Mouse (Mus musculus): Measurements from ENCODE around the gene Ap5m1. TPM values are rescaled to one million over a fixed set of nuclear protein-coding genes. Genes with fewer than 3 reads are reported as not detected.
A peak's percentile ranks its signal among the peaks of the same experiment; 100 is the strongest.
"Not testable (repeated sequence)": the region's sequence is repeated elsewhere in the genome, so short reads cannot be mapped to it uniquely, and the experiment has no call there.

Ap5m1 gene
- polyA plus RNA-seq, 1 experiment from 2014 or later, result 23.4 TPM

DNA sequence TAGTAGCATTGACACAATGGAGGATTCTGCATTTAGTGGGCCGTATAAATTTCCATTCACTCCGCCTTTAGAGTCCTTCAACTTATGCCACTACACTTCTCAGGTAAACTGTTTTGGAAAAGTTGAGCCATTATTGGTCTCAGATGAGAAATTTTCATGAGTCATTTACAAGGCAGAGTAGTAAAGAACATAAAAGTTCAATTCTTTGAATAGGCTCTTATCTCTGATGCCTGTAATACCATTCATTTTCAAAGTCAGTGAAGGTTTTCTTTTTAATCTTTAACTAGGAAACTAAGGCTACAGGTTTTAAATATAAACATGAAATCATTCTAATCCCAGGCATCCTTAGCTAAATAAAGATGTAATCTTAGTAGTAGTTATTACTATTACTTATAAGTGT lies 12.9 kb downstream of the Ap5m1 start:
- 96% methylated on average over 2 of the region's 2 CpGs for WGBS

GRCm38 (mm10) chr14:49086522-49086921 lies 20.6 kb downstream of the Ap5m1 start:
- H3K4me1 ChIP-seq, result no peaks in the 10 kb centered on the region
- no peak overlapping the region for H3K4me3 ChIP-seq
- ATAC-seq (ENCODE audit: low FRiP score, low read depth), result no peak
- H3K9ac ChIP-seq, result no peak overlapping the region
- no peak overlapping the region for H3K27ac ChIP-seq
- H3K4me2 ChIP-seq (replicated peaks), result no peak overlapping the region
- H3K27me3 ChIP-seq, result no peaks in the 10 kb centered on the region
- H3K9me3 ChIP-seq, result no peaks in the 10 kb centered on the region
- H3K36me3 ChIP-seq, result peaks cover 34% of the 10 kb centered on the region
- 81% methylated on average over 4 of the region's 4 CpGs for WGBS

More for the DNA sequence above, 12.9 kb downstream of the Ap5m1 start:
- Histone ChIP-seq H3K27me3 (no peaks in the 10 kb centered on the region), H3K36me3 (peaks cover 44% of the 10 kb centered on the region), H3K9ac (no peak overlapping the region), H3K27ac (no peak overlapping the region), H3K9me3 (no peaks in the 10 kb centered on the region), H3K4me1 (no peaks in the 10 kb centered on the region), H3K4me2 (replicated peaks) (no peak overlapping the region), H3K4me3 (no peak overlapping the region)
- ATAC-seq (ENCODE audit: low FRiP score, low read depth), result no peak

DNA sequence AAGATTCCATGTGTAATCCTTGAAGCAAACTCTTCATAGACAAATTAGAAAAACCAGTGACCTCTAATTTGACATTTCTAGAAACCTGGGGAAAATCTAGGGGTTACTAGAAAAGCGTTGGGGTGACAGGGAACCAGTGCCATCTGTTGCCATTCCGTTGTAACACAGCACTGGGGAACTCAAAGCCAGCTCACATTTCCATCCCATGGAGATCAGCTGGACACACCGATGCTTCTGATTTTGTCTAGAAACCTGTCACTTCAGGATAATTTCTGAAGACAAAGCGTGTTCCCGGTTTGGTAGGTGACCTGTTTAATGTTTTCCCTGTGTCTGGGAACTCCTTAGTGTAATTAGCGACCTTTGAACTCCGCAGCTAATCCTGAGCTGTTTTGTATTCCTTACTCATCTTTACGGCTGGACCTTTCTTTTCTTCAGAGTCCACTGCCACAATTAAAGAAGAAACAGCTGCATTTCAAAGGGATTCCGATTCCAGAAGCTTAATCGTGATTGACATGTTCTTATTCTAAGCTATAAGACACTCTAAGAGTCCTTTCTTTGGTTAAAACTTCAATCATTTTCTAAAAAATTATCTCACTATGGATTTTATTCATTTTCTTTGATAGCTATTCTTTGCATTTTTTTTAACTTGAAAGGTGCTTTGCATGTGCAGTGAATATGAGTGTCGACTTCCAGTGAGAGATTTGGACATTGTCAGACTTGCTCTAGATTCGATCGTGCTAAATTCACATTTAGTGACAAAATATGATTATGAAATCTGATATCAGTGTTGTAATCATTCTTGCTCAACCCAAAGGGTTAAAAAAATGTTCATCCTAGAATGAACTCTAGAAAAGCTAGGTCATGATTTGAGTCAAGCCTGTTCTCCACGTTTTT lies 22.5 kb downstream of the Ap5m1 start:
- Histone ChIP-seq H3K4me1 (no peaks in the 10 kb centered on the region), H3K9ac (no peak overlapping the region), H3K27me3 (no peaks in the 10 kb centered on the region), H3K27ac (no peak overlapping the region), H3K4me3 (no peak overlapping the region), H3K36me3 (peaks cover 28% of the 10 kb centered on the region), H3K9me3 (no peaks in the 10 kb centered on the region), H3K4me2 (replicated peaks) (no peak overlapping the region)
- no peak for ATAC-seq (ENCODE audit: low FRiP score, low read depth)
- WGBS, result 38% methylated on average over 14 of the region's 14 CpGs

DNA sequence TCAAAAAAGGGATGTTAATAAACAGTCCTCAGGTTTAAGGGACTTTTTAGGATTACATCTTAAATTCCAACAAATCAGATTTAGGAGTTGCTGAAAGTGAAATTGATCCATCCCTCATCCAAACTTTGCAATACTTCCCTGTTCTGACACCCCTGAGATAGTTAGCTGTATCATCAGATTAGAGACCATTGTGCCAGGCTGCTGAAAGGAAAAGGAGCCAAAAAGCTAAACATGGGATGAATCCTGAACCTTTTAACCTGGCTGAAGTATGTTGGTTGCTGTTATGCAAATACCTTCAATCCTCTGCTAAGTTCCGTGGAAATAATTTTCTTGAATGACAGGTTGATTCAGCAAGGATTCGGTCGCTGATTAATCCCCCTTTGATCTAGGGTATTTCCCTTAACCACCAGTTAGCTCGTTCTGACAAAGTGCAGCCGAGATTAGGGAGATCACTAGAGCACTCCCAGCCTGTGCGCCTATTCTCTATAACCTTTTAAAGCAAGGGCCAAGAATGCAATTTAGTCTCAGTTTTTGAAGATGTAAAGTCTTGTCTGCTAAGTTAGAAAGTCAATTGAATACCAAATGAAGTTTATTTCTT lies 23.7 kb downstream of the Ap5m1 start:
- Histone ChIP-seq H3K9me3 (no peaks in the 10 kb centered on the region), H3K4me3 (no peak overlapping the region), H3K27ac (no peak overlapping the region), H3K27me3 (no peaks in the 10 kb centered on the region), H3K36me3 (peaks cover 17% of the 10 kb centered on the region), H3K4me2 (replicated peaks) (no peak overlapping the region), H3K4me1 (no peaks in the 10 kb centered on the region), H3K9ac (no peak overlapping the region)
- no peak for ATAC-seq (ENCODE audit: low FRiP score, low read depth)
- WGBS, result 16% methylated on average over 6 of the region's 6 CpGs

- no peaks in the 10 kb centered on the region for H3K9me3 ChIP-seq
- ATAC-seq (ENCODE audit: low FRiP score, low read depth), result no peak
- 28% methylated on average over 5 of the region's 5 CpGs for WGBS
Measured at GRCm38 (mm10) chr14:49090102-49090501, 24.2 kb downstream of the Ap5m1 start.

GRCm38 (mm10) chr14:49091277-49091676 lies 25.4 kb downstream of the Ap5m1 start:
- no peak overlapping the region for H3K27ac ChIP-seq
- ATAC-seq (ENCODE audit: low FRiP score, low read depth), result peak; percentile 36; the same call in 1 of the 2 replicates
- peaks cover 10% of the 10 kb centered on the region for H3K36me3 ChIP-seq
- no peak overlapping the region for H3K9ac ChIP-seq
- no peak overlapping the region for H3K4me3 ChIP-seq
- H3K4me2 ChIP-seq (replicated peaks), result no peak overlapping the region
- H3K27me3 ChIP-seq, result no peaks in the 10 kb centered on the region
- H3K4me1 ChIP-seq, result no peaks in the 10 kb centered on the region
- 94% methylated on average over 4 of the region's 4 CpGs for WGBS
- H3K9me3 ChIP-seq, result no peaks in the 10 kb centered on the region

More at GRCm38 (mm10) chr14:49090102-49090501, 24.2 kb downstream of the Ap5m1 start:
- Histone ChIP-seq H3K4me3 (no peak overlapping the region), H3K9ac (no peak overlapping the region), H3K36me3 (peaks cover 15% of the 10 kb centered on the region), H3K27ac (no peak overlapping the region), H3K4me1 (no peaks in the 10 kb centered on the region), H3K4me2 (replicated peaks) (no peak overlapping the region), H3K27me3 (no peaks in the 10 kb centered on the region)

DNA sequence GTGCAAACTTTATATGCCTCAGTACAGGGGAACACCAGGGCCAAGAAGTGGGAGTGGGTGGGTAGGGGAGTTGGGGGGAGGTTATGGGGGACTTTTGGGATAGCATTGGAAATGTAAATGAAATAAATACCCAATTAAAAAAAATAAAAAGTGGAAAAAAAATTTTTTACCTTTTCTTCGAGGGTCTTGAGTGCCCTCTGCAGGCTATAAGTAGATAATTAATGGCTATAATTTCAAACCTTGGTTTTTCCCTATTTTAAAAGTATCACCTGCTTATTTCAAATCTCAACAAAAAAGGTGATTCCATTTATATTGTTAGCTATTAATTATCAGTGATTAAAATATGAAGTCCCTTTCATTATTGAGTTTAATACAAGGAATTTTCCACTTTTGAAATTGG lies 25.9 kb downstream of the Ap5m1 start:
- 43% methylated on average over 1 of the region's 1 CpGs for WGBS
- H3K27ac ChIP-seq, result not testable (repeated sequence)

DNA sequence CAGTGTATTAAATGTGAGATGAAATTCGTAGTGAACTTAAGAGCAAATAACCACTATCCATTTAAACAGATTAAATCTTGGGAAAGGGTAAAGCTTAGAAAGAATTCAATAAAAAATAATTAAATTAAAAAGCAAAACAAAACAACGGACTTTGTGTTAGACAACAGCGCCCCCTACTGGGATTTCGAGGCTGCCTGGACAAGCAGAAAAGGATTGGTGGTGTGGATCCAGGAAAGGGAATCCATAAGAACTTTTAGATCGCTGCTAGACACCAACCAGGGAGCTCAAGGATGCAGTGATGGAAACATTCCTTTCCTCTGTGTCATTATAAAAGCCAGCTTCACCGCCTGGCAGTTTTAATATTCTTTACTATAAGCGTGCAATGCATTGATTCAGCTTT lies 52.5 kb downstream of the Ap5m1 start:
- Histone ChIP-seq H3K27me3 (no peaks in the 10 kb centered on the region), H3K4me3 (no peak overlapping the region), H3K9me3 (no peaks in the 10 kb centered on the region), H3K36me3 (no peaks in the 10 kb centered on the region), H3K27ac (no peak overlapping the region), H3K4me2 (replicated peaks) (no peak overlapping the region), H3K9ac (no peak overlapping the region), H3K4me1 (peaks cover 16% of the 10 kb centered on the region)
- no peak for ATAC-seq (ENCODE audit: low FRiP score, low read depth)
- WGBS, result 10% methylated on average over 7 of the region's 7 CpGs

More for the DNA sequence above, 25.9 kb downstream of the Ap5m1 start:
- H3K4me1 ChIP-seq; H3K4me2 ChIP-seq (replicated peaks); H3K4me3 ChIP-seq; H3K27me3 ChIP-seq; H3K36me3 ChIP-seq; ATAC-seq (ENCODE audit: low FRiP score, low read depth); H3K9ac ChIP-seq; H3K9me3 ChIP-seq: not testable (repeated sequence)

GRCm38 (mm10) chr14:49121723-49122122 lies 55.8 kb downstream of the Ap5m1 start:
- Histone ChIP-seq H3K9ac (no peak overlapping the region), H3K36me3 (no peaks in the 10 kb centered on the region), H3K9me3 (no peaks in the 10 kb centered on the region), H3K4me3 (peak overlapping the region; percentile 7; the same call in 1 of the 2 replicates), H3K4me2 (replicated peaks) (peak overlapping the region; percentile 49), H3K27ac (peak overlapping the region; percentile 61), H3K4me1 (peaks cover 16% of the 10 kb centered on the region), H3K27me3 (no peaks in the 10 kb centered on the region)
- peak; percentile 65 for ATAC-seq (ENCODE audit: low FRiP score, low read depth)
- WGBS, result 18% methylated on average over 9 of the region's 9 CpGs

DNA sequence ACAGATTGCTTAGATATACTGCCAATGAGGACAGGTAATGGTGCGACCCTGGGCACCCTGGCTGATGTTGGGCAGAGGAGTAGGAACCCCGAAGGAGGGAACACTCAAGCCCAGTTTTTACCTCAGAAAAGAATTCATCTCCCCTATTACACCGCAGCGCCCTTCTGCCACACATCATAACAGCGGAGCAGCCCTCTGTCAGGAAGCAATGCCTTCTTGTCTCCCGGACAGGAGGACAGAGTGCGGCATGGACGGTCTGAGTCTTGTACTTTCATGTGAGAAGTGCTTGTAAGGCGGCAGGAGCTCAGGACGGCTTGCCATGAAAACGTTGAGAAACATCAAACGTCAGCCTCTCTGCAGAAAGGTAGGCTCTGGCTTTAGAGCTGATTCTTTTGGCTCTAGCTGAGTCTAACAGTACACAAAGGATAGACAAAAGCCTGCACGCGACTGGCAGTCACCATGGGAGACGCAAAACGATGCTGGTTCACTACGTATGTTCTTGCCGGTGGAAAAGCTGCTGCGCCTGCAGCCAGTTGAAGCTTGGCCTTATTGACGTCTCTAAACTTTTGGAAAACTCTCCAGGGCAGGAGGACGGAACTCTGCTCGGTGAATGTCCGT lies 61.4 kb downstream of the Ap5m1 start:
- Histone ChIP-seq H3K4me3 (no peak overlapping the region), H3K36me3 (no peaks in the 10 kb centered on the region), H3K27me3 (no peaks in the 10 kb centered on the region), H3K4me1 (peaks cover 7% of the 10 kb centered on the region), H3K27ac (no peak overlapping the region), H3K9me3 (no peaks in the 10 kb centered on the region), H3K9ac (no peak overlapping the region), H3K4me2 (replicated peaks) (no peak overlapping the region)
- ATAC-seq (ENCODE audit: low FRiP score, low read depth), result no peak
- 78% methylated on average over 23 of the region's 23 CpGs for WGBS

DNA sequence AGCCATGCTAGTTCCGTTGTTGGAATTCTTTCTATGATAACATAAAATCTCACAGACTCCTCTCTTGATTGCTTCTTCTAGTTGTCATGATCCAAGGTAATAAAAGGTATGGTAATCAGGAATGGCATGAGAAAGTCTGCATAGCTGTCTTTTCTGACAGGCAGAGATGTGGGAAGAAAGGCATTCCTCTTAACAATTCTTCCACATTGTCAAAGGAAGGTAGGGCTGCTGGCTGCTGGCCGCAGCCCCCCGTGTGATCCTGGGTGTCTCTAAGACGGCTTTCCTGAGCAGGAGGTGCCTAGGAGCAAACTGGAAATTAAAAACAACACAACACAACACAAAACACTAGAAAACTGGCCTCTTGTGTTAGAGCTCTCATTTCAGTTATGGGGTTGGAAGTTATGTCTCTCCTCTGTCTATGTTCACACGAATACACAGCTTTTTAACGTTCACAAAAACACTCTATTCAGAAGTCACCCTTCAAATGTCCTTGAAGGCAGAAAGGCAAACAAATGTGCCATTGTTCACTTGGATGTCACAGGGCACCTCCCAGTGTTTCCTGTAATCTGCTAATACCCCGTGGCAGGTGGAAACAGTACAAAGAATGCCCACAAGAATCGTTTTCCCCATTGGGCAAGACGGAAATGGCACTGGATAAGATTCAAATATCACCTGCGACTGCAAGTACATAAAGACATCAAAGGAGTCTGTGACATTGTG lies 62.8 kb downstream of the Ap5m1 start:
- no peak for ATAC-seq (ENCODE audit: low FRiP score, low read depth)
- no peak overlapping the region for H3K4me3 ChIP-seq
- no peaks in the 10 kb centered on the region for H3K27me3 ChIP-seq
- H3K9me3 ChIP-seq, result no peaks in the 10 kb centered on the region
- 61% methylated on average over 10 of the region's 10 CpGs for WGBS
- H3K36me3 ChIP-seq, result no peaks in the 10 kb centered on the region
- H3K4me2 ChIP-seq (replicated peaks), result no peak overlapping the region
- no peak overlapping the region for H3K27ac ChIP-seq
- H3K9ac ChIP-seq, result no peak overlapping the region
- peaks cover 4% of the 10 kb centered on the region; the same call in 1 of the 2 replicates for H3K4me1 ChIP-seq

- 86% methylated on average over 3 of the region's 3 CpGs for WGBS
- no peaks in the 10 kb centered on the region for H3K27me3 ChIP-seq
- H3K4me3 ChIP-seq, result no peak overlapping the region
- H3K9ac ChIP-seq, result no peak overlapping the region
- H3K4me2 ChIP-seq (replicated peaks), result no peak overlapping the region
- H3K4me1 ChIP-seq, result peaks cover under 1% of the 10 kb centered on the region; the same call in 1 of the 2 replicates
- no peaks in the 10 kb centered on the region for H3K9me3 ChIP-seq
- H3K36me3 ChIP-seq, result no peaks in the 10 kb centered on the region
- H3K27ac ChIP-seq, result no peak overlapping the region
- ATAC-seq (ENCODE audit: low FRiP score, low read depth), result no peak
Measured at GRCm38 (mm10) chr14:49132391-49132790, 66.5 kb downstream of the Ap5m1 start.

Measured in limb, embryonic 13.5 days (tissue).